Mouse (Mus musculus) heart, adult 9 months (tissue): ENCODE results near the gene Syngr1.

Source experiments
- DNase-seq, 2 experiments: peaks; one replicate each; pipeline ENCODE4 v3.0.0; 2022; ENCODE audit warnings: low spot score in 2 of 2

Gene Syngr1

DNA sequence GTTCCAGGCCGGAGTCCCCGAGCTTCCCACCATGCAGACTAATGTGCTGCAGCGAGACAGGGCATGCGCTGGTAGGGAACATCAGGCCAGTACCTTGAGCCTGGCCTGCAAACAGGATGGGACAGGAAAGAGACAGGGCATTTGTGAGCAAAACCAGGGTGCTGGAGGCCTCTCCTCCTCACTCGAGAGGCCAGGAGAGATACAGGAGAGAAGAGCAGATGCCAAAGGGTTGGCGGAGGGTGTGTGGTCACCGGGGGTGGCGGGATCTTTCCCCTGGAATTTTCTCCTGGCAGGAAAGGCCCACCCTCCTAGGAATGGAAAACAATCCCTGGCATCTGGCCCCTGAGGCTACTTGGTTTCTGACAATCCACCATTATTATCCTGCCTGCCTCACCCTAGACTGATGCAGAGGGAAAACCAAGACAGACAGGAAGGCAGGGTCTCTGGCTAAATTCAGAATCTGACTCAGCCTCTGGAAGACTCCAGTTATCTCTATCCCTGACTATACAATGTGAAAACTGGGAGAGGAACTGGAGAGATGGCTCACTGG, 21.0 kb upstream of the Syngr1 start:
- DNase-seq: no peak

DNA sequence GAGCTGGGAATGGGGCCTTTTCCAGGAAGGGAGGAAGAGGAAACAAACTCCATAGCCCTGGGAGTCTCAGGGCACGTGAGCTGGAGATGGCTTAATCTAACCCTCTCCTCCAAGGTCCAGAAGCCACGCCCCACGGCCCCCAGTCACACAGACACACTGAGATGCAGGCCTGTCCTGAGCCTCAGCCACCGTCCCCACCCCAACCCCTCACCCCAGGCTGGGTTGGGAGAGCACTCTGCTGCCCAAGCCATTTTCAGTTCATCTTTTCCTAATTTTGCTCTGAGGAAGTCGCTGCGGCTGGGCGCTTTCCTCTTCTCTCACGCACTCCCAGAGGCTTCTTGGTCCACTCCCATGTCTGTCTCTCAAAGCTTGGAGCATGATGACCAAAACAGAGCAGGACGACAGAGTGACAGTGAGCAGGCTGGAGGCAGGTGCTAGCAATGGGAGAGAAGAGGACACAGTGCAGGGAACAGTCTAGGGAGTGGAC, 19.1 kb upstream of the Syngr1 start:
- DNase-seq: peak; percentile 60 to 74

DNA sequence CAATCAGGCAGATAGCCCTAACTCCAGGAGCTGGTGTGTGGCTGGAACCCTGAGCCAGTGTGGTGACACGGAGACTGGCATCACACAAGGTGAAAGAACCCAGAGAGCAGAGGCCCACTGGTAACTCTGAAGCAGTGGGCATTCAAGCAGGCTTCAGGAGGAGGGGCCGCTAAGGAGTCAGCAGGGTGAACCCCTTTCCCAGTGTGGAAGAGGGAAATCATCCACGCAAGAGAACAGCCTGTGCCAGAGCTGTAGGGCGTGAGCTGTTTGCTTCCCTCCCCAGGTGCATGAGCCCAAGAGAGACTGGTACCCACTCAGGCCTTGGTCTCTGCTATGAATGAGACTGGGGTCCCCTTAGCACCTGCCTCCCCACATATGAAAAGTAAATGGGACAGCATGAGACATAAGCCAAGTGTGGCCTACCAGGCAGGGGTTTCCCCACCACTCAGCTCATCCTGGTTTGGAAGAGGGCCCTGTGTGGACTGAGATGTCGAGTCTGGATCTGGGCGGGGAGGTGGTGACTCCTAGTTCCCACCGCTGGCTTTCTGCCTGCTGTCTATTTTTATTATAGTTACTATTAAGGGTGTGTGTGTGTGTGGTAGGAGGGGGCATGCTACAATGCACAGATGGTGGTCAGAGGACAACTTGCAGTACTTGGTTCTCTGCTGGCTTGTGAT, 18.4 kb upstream of the Syngr1 start:
- DNase-seq: no peak

DNA sequence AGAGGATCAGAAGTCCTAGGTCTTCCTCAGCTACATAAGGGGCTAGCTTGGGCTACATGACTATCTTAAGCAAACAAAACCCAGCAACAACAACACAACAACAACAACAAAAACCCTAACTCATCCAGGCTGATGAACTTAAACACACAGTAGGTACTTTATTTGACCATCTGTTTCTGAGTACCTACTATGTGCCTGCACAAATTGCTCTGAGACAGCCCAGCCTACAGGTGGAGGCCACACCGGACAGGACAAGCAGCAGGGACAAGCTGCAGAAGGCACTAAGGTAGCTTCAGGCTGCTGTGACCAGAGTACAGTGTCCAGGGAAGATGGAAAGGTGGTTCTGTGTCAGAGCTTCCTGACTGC, 17.9 kb upstream of the Syngr1 start:
- DNase-seq: no peak

DNA sequence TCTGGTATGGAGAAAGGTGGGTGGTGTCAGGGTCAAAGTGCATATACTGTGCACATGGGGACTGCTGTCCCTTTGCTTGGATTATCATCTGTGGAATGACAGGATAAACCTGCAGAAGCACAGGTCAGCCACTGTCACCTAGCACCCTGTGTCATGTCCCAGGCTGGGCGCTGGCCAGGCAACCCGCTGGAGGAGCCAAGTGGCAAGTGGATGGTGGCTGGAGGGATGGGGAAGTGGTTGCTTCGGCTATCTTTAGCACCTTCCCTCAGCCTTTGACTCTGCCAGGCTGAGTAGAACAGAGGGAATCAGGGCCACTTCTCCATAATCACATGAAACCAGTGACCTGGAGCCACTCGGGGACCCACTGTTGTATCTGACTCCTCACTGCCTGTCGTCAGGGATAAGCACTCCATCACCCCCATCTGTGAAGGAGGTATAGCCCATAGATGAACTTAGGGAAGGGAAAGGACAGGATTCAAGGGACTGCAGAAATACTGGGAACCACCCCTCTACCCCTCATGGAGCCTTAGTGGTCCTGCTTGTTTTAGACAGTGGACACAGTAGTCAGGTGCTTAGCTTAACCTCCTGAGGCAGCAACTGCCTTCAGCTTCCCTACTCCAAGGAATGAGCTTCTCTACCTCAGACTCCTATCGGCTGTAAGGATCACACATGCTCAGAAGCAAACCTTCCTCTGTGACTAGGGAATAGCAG, 16.3 kb upstream of the Syngr1 start:
- DNase-seq: peak; percentile 76

DNA sequence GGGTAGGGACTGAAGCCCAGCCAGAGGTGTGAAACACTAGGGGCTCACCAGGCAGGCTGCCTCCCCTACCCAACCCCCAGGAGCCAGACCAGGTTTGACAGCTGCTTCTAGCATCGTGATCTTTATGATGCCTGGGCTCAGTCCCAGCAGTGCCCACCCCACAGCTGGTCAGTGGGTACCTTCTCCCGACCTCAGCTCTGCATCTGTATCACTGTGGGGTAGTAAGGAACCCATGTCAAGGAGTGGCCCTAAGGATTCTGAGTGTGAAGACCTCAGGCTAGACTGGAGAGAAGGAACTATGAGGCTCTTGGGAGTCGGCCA, 15.8 kb upstream of the Syngr1 start:
- no peak for DNase-seq

DNA sequence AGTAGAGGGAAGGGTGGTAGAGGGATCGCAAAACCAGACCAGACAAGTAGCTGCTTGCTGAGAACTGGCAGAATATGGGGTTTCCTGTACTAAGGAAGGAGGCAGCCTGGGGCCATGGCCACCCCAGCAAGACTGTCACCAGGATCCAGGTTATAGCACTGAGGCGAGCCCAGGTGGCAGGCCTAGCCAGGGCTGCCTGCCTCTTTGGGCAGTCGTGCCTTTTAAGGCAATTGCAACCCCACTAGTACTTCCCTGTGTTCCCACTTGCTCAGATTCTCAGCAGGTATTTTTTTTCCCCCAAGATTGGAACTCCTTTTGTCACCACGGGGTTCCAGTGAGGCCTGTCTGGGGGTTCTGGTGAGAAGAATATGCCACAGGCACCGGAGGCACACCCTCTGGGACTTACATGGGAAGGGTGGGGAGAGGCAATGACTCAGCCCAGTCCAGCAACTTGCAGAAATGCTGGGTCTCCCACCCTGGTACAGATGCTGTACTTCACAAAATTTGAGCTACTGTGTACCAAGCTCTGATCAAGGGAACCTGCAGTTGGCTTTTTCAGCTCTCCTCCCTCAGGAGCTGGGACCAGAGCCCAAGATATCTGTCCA, 15.3 kb upstream of the Syngr1 start:
- DNase-seq: no peak

DNA sequence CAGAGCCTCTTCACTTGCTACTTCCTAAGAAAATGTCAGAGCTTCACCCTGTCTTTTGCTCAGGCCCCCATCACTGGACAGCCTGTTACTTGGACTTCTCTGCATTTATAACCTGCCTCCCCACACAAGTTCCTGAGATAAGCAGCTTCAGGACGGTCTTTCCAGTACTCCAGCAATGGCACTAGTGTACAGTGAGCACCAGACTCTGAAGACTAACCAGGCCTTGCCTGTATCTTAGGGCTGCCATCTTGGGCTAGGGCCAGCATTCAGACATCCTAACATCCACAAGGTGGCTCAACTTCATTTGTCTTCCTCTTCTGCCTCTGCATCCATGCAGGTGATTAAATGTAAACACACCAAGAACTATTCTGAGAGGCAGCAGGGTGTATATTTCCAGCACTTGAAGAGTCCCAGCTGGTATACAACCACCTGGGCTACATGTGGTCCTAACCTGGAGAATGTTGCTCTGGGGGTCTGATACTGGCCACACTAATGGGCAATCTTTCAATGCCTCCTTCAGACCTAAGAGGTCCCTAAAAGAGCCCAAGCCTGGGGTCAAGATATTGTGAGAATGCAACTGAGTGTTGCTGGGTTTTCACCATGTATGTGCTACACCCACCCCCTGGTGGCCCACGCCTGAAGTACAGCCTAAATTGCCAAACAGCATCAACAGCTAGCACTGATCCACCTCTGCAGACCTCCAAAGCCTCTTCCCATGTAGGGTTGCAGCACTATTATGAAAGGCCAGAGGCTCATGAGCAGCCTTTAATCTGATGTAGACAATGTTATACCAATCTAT, 14.6 kb upstream of the Syngr1 start:
- DNase-seq: peak in 1 of 2 experiments; percentile 71

DNA sequence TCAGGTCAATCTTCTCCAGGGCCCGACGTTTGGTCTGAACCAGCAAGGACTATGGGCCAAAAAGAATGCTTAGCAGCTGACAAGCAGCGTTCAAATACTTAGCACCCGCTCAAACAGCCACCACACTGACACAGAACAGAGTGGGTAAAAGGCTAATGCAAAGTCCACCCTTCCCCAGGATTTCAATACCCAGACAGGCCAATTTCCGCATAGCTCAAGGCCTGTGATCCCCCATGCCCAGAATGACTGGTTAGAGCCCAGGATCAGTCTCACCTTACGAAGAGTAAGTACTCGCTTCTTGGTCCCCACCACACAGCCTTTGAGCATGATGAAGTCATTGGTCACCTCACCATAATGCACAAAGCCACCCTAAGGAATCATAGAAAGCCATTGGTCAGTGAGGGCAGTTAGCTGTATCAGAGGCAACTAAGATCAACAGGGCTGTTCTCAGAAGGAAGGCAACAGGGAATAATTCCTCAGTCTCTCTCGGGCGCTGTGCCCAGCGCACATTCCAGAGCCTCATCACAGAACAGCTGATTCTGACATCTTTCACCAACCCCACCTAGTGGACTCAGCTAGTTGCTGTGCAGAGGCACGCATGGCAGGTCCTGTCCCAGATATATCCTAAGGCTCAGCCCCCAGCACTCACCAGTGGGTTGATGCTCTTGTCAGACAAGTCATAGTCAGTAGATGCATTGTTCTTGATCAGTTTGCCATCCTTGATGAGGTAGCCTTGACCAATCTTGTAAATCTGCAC, 12.9 kb upstream of the Syngr1 start:
- DNase-seq: no peak

DNA sequence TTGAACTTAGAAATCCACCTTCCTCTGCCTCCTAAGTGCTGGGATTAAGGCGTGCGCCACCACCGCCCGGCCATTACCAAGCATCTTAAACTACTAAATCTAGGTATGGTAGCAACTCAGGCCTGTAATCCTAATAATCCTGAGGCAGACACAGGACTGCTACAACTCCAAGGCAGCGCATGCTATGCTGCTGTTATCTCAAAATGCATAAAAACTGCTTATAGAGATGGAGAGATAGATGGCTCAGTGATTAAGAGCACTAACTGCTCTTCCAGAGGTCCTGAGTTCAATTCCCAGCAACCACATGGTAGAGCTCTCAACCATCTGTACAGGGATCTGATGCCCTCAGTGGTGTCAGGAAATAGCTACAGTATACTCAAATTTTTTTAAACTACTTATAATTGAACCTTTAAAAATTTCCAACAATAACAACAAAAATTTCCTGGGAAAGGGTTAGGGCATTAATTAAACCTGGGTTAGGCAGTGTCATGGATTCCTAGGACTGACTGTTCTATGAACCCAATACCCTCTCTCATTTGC, 11.9 kb upstream of the Syngr1 start:
- DNase-seq: no peak

DNA sequence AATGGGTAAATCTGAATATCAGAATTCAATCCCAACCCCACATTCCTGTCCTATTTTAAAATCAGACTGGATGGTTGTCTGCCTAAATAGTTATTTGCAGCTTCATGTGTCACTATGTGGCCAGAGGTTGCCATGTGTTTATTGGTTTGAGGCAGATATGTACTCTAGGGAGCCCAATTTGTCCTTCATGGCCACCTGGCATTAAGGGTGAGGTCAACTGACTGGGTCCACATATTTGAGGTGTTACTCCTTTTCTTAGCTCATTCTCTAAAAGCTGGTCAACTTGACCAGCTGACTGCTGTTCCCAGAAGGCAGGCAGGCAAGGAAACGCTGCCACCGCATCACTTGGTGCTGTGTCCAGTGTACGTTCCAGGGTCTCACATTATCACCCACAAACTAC, 11.2 kb upstream of the Syngr1 start:
- no peak for DNase-seq

DNA sequence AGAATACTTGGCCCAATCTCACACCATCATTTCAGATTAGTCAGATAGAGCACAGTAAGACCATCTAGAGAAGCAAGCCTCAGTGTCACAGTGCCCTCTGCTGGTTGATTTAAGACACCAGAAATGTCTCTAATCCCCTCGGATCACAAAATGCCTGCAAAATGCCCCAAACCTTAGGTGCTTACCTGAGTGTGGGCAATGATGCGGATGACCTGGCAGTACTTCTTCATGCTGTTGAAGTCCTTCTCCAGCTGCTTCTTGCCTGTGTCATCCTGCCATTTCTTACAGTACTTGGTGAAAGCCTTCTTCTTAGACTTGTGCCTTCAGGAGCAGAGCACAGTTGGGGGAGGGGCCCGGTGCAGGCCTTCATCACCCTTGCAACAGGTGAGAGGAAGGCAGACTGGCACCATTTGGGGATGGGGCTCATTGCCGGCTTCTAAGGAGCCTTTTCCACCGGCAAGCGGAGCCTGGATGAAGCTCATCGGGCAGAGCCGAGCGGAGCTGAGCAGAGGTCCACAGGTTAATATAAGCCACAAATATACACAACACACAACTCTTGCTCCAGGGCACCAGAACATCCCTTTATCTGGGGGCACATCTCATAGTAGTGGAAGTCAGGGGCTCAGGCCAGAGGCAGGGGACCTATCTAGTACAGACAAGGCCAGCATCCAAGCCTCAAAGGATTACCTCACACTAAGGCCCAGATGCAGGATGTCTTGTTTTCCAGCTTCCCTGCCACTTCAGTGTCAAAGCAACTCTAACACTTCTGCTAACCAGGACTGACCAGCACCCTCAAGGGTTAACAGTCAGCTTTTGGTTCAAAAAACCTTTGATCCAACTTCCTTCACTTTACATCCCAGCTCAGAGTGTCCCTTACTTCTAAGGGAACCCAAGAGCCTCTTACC, 10.2 kb upstream of the Syngr1 start:
- DNase-seq: no peak

DNA sequence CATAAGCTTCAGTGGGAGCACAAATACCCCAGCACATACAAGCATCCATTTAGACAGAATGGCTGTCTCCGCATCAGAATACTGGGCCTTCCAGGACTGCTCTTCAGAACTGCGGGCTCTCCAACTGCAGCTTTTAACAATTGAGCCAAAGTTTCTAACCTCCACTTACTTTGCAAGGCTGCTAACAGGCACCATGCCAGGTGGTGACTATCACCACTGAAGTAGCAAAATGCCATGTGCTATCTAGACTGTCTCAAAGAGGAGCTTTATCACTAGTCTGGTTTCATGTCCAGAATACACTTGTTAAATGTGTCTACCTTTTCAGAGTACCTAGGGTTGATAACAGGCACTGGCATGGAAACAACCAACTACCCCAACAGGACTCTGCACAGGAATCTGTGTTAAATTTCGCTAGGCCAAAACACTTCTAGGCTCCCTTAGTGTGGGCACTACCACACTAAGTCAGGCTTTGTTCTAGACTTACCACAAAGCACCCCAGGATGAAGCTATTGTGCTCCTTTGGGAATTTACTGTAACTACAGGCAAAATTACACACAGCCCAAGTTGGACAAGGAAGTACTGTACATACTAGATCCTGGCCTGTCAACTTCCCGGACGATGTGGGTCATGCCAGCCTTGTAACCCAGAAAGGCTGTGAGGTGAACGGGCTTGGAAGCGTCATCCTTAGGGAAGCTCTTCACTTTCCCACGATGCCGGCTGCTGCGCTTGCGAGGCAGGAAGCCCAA, 9.2 kb upstream of the Syngr1 start:
- DNase-seq: no peak

DNA sequence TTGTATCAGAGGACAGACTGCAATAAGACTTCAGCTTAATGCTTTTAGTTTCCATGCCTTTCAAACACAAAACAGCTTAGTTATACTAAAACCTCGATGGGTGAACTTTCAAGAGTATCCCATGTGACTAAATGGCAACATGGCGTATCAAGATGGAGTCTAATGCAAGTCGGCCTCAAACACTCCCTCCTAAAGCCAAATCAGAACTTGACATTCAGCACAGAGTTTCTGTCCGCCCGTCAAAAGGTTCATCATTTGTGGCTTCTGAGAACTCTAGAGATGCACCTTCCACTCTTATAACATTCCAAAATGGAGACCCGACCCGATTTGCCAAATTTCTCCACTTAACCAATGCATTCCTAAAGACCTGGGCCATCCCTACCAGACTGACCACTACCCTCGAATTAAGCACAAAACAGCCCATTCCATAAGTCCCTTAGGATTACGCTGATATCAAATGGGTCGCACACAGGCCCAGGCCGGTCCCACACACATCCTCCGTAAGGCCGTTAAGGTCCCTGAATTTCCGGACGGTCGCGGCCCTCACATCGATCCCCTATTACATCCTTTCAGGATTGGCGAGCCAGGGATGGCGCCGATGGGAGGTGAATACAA, 8.4 kb upstream of the Syngr1 start:
- DNase-seq: no peak

DNA sequence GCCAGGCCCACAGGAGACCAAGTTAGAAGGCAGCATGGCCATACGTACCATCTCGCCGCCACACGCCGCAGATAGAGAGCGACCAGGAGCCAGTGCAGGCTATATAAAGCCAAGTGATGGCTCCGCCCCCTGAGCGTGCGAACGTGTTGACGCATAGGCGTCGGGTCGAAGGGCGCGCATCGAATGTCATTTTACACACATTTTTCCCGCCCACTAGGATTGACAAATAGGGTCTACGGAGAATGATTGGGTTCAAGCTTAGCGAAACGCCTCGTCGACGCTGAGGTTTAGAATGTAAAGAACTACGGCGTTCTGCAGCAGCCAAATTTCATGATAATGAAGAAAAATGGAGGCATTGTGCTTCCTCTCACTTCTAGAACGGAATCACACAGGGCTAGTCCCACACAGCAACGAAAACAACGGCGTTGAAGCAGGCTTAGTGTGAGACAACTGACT, 7.8 kb upstream of the Syngr1 start:
- DNase-seq: peak; percentile 94 to 98

DNA sequence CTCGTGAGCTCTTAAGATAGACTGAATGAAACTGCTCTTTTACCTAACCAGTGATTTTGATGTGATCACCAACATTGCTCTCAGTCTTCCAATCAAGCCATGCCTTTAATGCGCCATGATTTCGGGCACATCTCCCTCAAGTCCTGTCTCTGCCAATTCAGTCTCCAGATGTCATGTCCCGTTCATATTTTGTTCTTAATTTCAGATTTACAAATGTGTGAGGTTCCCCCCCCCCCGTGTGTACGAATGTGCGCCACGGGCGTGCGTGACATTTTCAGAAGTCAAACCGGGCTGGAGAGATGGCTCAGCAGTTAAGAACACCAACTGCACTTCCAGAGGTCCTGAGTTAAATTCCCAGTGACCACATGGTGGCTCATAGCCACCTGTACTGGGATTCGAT, 7.4 kb upstream of the Syngr1 start:
- DNase-seq: no peak

DNA sequence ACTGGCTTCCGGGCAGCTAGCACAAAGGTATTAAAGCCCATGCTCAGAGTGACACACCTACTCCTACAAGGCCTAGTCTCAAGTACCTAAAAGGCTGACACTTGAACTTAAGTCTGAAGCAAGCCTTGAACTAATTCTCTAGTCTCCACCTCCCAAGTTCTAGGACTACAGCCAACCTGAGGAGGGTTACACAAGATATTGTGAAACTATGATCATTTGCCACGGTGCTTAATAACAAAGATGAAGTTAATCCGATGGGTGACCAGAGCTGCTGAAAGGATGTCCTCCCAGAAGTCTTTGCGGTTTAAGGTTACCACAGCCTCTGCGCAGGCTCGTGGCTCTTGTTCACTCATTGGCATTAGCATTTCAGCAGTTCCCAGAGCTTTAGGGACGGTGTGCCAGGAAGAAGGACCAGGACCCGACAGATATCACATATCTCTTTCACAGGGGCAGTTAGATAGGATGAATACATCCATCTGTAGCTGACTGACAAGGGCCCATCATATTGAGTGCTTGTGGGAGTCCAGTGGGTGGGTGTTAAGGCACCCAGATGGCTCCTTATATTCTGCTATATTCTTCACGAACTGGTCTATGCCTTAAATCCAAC, 3.6 kb upstream of the Syngr1 start:
- no peak for DNase-seq

DNA sequence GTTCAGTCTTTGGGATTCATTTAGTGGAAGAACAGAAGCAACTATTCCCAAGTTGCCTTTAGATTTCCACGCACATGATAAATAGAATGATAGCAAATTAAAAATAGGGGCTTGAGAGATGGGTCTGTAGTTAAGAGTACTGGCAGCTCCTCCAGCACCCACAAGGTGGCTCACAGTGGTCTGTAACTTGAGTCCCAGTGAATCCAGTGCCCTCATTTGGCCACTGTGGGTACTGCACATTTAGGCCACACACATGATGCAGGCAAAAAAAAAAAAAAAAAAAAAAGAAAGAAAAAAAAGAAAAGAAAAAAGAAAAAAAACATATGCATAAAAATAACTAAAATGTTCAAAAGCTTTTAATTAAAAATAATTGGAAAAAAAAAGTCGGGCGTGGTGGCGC, 2.5 kb upstream of the Syngr1 start:
- DNase-seq: peak; percentile 65 to 87
